Mouse (Mus musculus) liver, embryonic 11.5 days (tissue): ENCODE results near the gene Dazap1. TPM values are rescaled to one million over a fixed set of nuclear protein-coding genes. Genes with fewer than 3 reads are reported as not detected.

Source experiments
- ATAC-seq: fragments of 200-750 bp; cut with Nextera tagmentation; replicated peaks from 2 replicates; pipeline ENCODE4 v1.8.0; 2017; ENCODE audit warnings: moderate number of reproducible peaks, mild to moderate bottlenecking, moderate TSS enrichment, moderate library complexity; ENCODE audit not compliant: low FRiP score
- DNase-seq: peaks from one replicate; pipeline ENCODE4 v3.0.0-alpha.2; 2017; ENCODE audit warnings: low spot score
- H3K27ac ChIP-seq: fragments of 300-500 bp; sonication (generic); 2 replicates; pipeline ENCODE4 v1.5.1; 2014; ENCODE audit warnings: mild to moderate bottlenecking, low read depth, low read length, control low read depth
- H3K27me3 ChIP-seq: fragments of 300-500 bp; sonication (generic); replicated peaks from 2 replicates; pipeline ENCODE4 v1.6.1; 2014; ENCODE audit warnings: low read length, mixed read lengths; ENCODE audit not compliant: control insufficient read depth, insufficient read depth
- H3K36me3 ChIP-seq: fragments of 300-500 bp; sonication (generic); 2 replicates; pipeline ENCODE4 v1.6.1; 2014; ENCODE audit warnings: mild to moderate bottlenecking, low read length, moderate library complexity, mixed read lengths; ENCODE audit not compliant: control insufficient read depth, insufficient read depth
- H3K4me1 ChIP-seq: fragments of 300-500 bp; sonication (generic); replicated peaks from 2 replicates; pipeline ENCODE4 v1.6.1; 2014; ENCODE audit warnings: low read length, mixed read lengths; ENCODE audit not compliant: control insufficient read depth, insufficient read depth
- H3K4me2 ChIP-seq: fragments of 300-500 bp; sonication (generic); 2 replicates; pipeline ENCODE4 v1.6.1; 2014; ENCODE audit warnings: mild to moderate bottlenecking, control low read depth, moderate library complexity
- H3K4me3 ChIP-seq: fragments of 300-500 bp; sonication (generic); 2 replicates; pipeline ENCODE4 v1.5.1; 2014; ENCODE audit warnings: low read depth, low read length, control low read depth
- H3K9ac ChIP-seq: fragments of 300-500 bp; sonication (generic); 2 replicates; pipeline ENCODE4 v1.6.1; 2014; ENCODE audit warnings: low read depth, low read length, control low read depth
- H3K9me3 ChIP-seq: fragments of 300-500 bp; sonication (generic); 2 replicates; pipeline ENCODE4 v1.6.1; 2016; ENCODE audit warnings: low read length, inconsistent platforms, mixed read lengths; ENCODE audit not compliant: control insufficient read depth
- WGBS: fragments of 180-500 bp; shearing (Covaris S2); extraction: QIAGEN DNeasy Blood & Tissue Kit; methylation state at CpG from one replicate; pipeline ENCODE4 v1.1.7; 2014; 5-methylcytosine and 5-hydroxymethylcytosine counted together
- polyA plus RNA-seq: library from polyadenylated mRNA; unstranded; fragments of >200 nt; fragmentation: Nextera tagmentation; extraction: Ambion mirVana; gene quantifications from 2 replicates; pipeline ENCODE4 v1.2.1, GENCODE M21; 2014

The Dazap1 gene
- polyA plus RNA-seq, 1 experiment from 2014 or later = 55.0 TPM

GRCm38 (mm10) chr10:80288097-80288496 lies 26.8 kb downstream of the Dazap1 start:
- H3K9me3 ChIP-seq = no peaks in the 10 kb centered on the region
- no peak overlapping the region for H3K27ac ChIP-seq
- no peak overlapping the region for H3K4me3 ChIP-seq
- ATAC-seq (no peak), DNase-seq (no peak)
- H3K4me1 ChIP-seq = no peaks in the 10 kb centered on the region; the same call in 1 of the 2 replicates
- WGBS = 92% methylated on average over 12 of the region's 12 CpGs
- H3K9ac ChIP-seq = no peak overlapping the region
- H3K27me3 ChIP-seq = no peaks in the 10 kb centered on the region
- H3K36me3 ChIP-seq = peaks cover 45% of the 10 kb centered on the region
- no peak overlapping the region for H3K4me2 ChIP-seq

DNA sequence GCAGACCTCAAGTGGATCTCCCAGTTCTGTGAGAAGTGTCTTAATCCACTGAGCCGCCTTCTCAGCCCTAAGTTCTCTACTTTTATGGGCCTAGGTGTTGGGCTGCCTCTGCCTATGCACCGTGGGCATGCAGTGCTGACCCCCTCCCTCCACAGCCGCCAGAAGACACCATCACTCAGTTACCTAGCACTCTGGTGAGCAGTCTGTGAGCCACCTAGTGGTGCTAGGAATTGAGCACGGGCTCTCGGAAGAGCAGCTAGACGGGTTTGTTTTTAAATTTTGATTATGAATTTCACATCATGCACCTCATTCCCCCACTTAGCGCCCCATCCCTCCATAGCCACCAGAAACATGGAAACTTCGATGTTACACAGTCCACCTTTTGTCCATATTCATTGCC lies 27.4 kb downstream of the Dazap1 start:
- DNase-seq (no peak), ATAC-seq (no peak)
- H3K9me3 ChIP-seq = no peaks in the 10 kb centered on the region
- H3K4me3 ChIP-seq = no peak overlapping the region
- no peak overlapping the region for H3K9ac ChIP-seq
- H3K36me3 ChIP-seq = peaks cover 43% of the 10 kb centered on the region
- H3K4me1 ChIP-seq = peaks cover 3% of the 10 kb centered on the region; the same call in 1 of the 2 replicates
- H3K27me3 ChIP-seq = no peaks in the 10 kb centered on the region
- WGBS = 68% methylated on average over 8 of the region's 8 CpGs
- no peak overlapping the region for H3K4me2 ChIP-seq
- H3K27ac ChIP-seq = no peak overlapping the region

- peak; percentile 91 for DNase-seq
- peak within 1 kb of the TSS; percentile 83 for H3K4me2 ChIP-seq
- no peaks in the 10 kb centered on the region for H3K9me3 ChIP-seq
- peaks cover 21% of the 10 kb centered on the region for H3K4me1 ChIP-seq
- peaks cover 2% of the 10 kb centered on the region for H3K27me3 ChIP-seq
- peak; percentile 81 for ATAC-seq
- H3K9ac ChIP-seq = peak within 1 kb of the TSS; percentile 100
- WGBS = under 1% methylated on average over 72 of the region's 72 CpGs
- H3K4me3 ChIP-seq = peak within 1 kb of the TSS; percentile 96
- peaks cover 21% of the 10 kb centered on the region for H3K36me3 ChIP-seq
- H3K27ac ChIP-seq = peak within 1 kb of the TSS; percentile 89
Observed at GRCm38 (mm10) chr10:80292251-80293146, 31.2 kb downstream of the Dazap1 start, which contains the start of gene Rps15. Gene Rps15, plus strand, starts transcription at chr10:80292453.

DNA sequence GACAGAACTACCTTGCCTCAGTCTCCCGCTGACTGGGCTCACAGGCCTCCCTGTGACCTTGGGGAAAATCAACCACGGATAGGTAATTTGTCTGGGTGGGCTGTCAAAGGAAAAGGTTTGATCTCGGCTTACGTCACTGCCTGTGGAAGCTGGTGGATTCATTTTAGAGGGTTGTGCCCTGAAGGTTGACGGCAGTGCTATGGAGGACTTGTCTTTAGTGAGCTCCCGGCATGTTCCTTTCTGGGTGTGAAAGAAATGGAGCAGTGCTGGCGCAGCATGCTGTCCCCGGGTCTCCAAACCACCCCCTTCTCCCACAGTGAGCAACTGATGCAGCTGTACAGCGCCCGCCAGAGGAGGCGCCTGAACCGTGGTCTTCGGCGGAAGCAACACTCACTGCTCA lies 32.0 kb downstream of the Dazap1 start:
- no peaks in the 10 kb centered on the region for H3K9me3 ChIP-seq
- H3K36me3 ChIP-seq = peaks cover 16% of the 10 kb centered on the region
- peaks cover 10% of the 10 kb centered on the region for H3K27me3 ChIP-seq
- DNase-seq (no peak), ATAC-seq (no peak)
- H3K9ac ChIP-seq = peak overlapping the region; percentile 100
- peaks cover 21% of the 10 kb centered on the region for H3K4me1 ChIP-seq
- H3K27ac ChIP-seq = peak overlapping the region; percentile 89
- peak overlapping the region; percentile 96 for H3K4me3 ChIP-seq
- peak overlapping the region; percentile 83 for H3K4me2 ChIP-seq
- 22% methylated on average over 14 of the region's 14 CpGs for WGBS

GRCm38 (mm10) chr10:80294311-80294710 lies 33.0 kb downstream of the Dazap1 start:
- Histone ChIP-seq H3K36me3 (peaks cover 14% of the 10 kb centered on the region), H3K9ac (peak overlapping the region; percentile 100), H3K27me3 (peaks cover 20% of the 10 kb centered on the region), H3K4me2 (peak overlapping the region; percentile 83), H3K4me3 (peak overlapping the region; percentile 96), H3K9me3 (no peaks in the 10 kb centered on the region), H3K4me1 (peaks cover 21% of the 10 kb centered on the region), H3K27ac (peak overlapping the region; percentile 62)
- DNase-seq (no peak), ATAC-seq (no peak)
- 86% methylated on average over 4 of the region's 4 CpGs for WGBS

DNA sequence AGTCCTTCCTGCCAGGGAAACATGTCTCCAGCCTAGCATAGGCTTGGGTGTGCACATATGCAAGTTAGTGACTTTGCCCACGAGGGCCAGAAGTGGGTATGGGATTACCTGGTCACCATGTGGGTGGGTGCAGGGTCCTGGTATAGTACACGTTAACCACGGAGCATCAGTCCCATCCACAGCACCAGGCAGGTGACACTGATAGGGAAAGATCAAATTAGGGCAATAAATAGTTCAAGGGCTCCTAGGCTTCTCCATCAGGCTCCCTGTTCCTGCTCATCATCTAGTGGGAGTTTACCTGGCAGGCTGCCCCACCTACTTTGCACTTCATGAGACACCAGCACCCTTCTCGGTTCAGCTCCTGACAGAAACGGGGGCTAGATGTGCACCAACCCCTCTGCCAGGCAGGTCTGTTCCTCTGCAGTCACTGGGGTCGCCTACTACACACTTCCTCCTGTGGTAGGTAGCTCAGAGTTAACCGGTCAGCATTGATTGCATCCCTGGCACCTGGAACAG lies 33.6 kb downstream of the Dazap1 start:
- WGBS = 40% methylated on average over 7 of the region's 7 CpGs
- Histone ChIP-seq H3K4me3 (peak overlapping the region; percentile 96), H3K4me1 (peaks cover 21% of the 10 kb centered on the region), H3K9me3 (no peaks in the 10 kb centered on the region), H3K27me3 (peaks cover 25% of the 10 kb centered on the region), H3K9ac (0 out of 2 replicates have a peak overlapping the region, but pooled peaks have one; percentile 1), H3K36me3 (peaks cover 14% of the 10 kb centered on the region), H3K4me2 (peak overlapping the region; percentile 83), H3K27ac (0 out of 2 replicates have a peak overlapping the region, but pooled peaks have one; percentile 13)
- ATAC-seq = no peak
- DNase-seq = no peak

- Histone ChIP-seq H3K27me3 (peaks cover 35% of the 10 kb centered on the region), H3K36me3 (peaks cover 14% of the 10 kb centered on the region), H3K4me2 (peak within 1 kb of the TSS; percentile 68), H3K27ac (0 out of 2 replicates have a peak within 1 kb of the TSS, but pooled peaks have one; percentile 13), H3K4me1 (peaks cover 21% of the 10 kb centered on the region), H3K4me3 (peak within 1 kb of the TSS; percentile 96), H3K9ac (peak within 1 kb of the TSS; percentile 38; the same call in 1 of the 2 replicates), H3K9me3 (no peaks in the 10 kb centered on the region)
- whole genome bisulfite sequencing = 5% methylated on average over 26 of the region's 26 CpGs
- DNase-seq (peak; percentile 74), ATAC-seq (peak; percentile 61)
Observed at GRCm38 (mm10) chr10:80295618-80296425, 34.5 kb downstream of the Dazap1 start, which contains the start of gene Apc2. Gene Apc2, plus strand, starts transcription at chr10:80295977.

DNA sequence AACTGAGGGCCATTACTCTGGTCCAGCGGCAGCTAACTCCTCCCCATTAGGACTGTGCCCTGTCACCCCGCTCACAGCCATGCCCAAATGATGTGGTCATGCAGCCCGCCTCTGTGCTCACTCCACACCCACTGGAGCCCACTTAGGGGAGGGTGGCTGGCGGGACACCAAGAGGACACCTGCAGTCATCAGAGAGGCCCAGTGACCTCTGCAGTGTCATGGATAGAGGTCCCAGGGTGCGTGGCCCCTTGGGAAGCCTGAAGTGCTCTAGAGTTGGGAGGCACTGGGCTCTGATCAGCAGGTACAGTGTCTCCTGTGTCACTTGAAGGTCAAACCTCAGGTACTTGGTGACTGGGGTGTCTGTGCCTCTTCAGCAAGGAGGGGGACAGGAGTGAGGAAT lies 35.5 kb downstream of the Dazap1 start:
- Histone ChIP-seq H3K27ac (no peak overlapping the region), H3K9me3 (no peaks in the 10 kb centered on the region), H3K4me1 (peaks cover 21% of the 10 kb centered on the region), H3K27me3 (peaks cover 45% of the 10 kb centered on the region), H3K4me3 (no peak overlapping the region), H3K9ac (no peak overlapping the region), H3K36me3 (peaks cover 14% of the 10 kb centered on the region), H3K4me2 (no peak overlapping the region)
- DNase-seq (no peak), ATAC-seq (no peak)
- 75% methylated on average over 5 of the region's 5 CpGs for WGBS
